In the genomic region with DNA sequence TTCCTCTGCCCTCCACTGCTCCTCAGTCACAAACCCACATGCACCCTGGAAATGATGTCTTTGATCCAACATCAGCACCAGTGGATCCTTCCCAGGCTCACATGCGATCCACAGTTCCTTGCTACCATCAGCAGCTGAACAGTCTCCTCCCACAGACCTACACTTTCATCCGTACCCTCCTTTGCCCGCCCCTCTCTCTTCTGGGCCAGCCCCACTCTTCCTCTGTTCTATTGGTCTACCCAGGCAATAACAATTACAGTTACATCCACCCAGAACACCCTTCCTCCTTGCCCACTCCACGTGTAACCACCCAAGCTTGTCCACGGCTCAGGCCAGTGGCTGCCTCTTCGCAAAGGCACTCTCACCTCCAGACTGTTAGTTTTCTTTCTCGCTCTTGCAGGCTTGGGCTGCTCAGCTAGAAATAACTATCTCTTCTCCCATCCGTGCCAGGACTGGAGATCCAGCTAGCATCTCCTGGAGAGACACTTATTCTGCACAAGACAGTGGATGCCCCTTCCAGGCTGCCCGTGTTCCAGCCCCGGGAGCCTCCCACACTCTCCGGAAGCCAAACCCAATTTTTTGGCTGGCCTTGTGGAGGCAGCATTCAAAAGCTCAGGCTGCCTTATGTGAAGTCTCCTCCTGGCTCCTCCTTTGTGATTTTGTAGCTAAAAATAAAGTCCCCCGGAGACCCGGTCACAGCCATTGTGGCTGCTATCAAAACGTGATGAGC, we compare ENCODE assay signal across 10 mouse cellular contexts.
DNase-seq lines count a peak whose midpoint lies in the region; TF ChIP-seq lines count a peak whose summit lies in the region.
"Had no signal": no experiment of that assay in that cellular context is flagged by ENCODE, and none has a peak within 500 bp of the region (broad histone marks: within the 10 kb centered on the region; RNA-seq: fewer than 3 reads in every experiment).

No protein-coding gene starts in this region.

- H3K9me3 ChIP-seq in heart, embryonic 10.5 days, result no peaks in the 10 kb centered on the region
- no peaks in the 10 kb centered on the region for H3K9me3 ChIP-seq in midbrain, embryonic 10.5 days (replicated peaks)
- H3K9me3 ChIP-seq: limb, embryonic 12.5 days had no signal

- peak; percentile 16; the same call in 1 of the 2 replicates for TF ChIP-seq CTCF in heart, adult 2 months (IDR thresholded peaks at IDR 0.05)
- no peak for TF ChIP-seq CTCF in brain, embryonic 14.5 days (IDR thresholded peaks at IDR 0.05; ENCODE audit: borderline replicate concordance, extremely low read depth, insufficient read depth, insufficient read length)

- TF ChIP-seq POLR2A in heart, adult 2 months (IDR thresholded peaks at IDR 0.05; ENCODE audit: insufficient read depth, low read depth, low read length), result no peak; the same call in 1 of the 2 replicates
- TF ChIP-seq POLR2A in brain, embryonic 14.5 days (IDR thresholded peaks at IDR 0.05; ENCODE audit: borderline replicate concordance, extremely low read depth, insufficient read depth, insufficient read length, poor library complexity, severe bottlenecking), result no peak

- no peaks in the 10 kb centered on the region for H3K27me3 ChIP-seq in heart, adult 2 months (ENCODE audit: control insufficient read depth, insufficient read depth, low read length)
- H3K27me3 ChIP-seq in heart, embryonic 10.5 days (ENCODE audit: insufficient read depth, poor library complexity, severe bottlenecking), result 0 out of 2 replicates have a peak, but pooled peaks cover 8% of the 10 kb centered on the region
- no peaks in the 10 kb centered on the region for H3K27me3 ChIP-seq in midbrain, embryonic 10.5 days (ENCODE audit: low read depth, poor library complexity, severe bottlenecking)

- WGBS in heart, adult 2 months, result 29% methylated on average over 14 of the region's 14 CpGs
- 66% methylated on average over 14 of the region's 14 CpGs for WGBS in heart, embryonic 10.5 days
- WGBS in midbrain, embryonic 10.5 days, result 80% methylated on average over 14 of the region's 14 CpGs

- DNase-seq in heart, adult 2 months, result peak; percentile 69 to 73
- DNase-seq in heart, embryonic 10.5 days (ENCODE audit: low spot score), result no peak
- DNase-seq in brain, embryonic 14.5 days (ENCODE audit: low read depth), result peak; percentile 63
- DNase-seq in frontal cortex, postnatal 36 days (ENCODE audit: low spot score in 2 of 2), result peak; percentile 37 to 51
- no peak for DNase-seq in midbrain, embryonic 10.5 days (ENCODE audit: low spot score)
- DNase-seq in retina, embryonic 14.5 days (ENCODE audit: low spot score), result no peak
- DNase-seq in layer of hippocampus, postnatal 14 days (ENCODE audit: low spot score in 2 of 2), result no peak
- DNase-seq in lung, postnatal 14 days, result no peak
- DNase-seq: thymus, postnatal 14 days had no signal

- peak overlapping the region; percentile 39 for H3K4me3 ChIP-seq in heart, adult 2 months
- H3K4me3 ChIP-seq in heart, embryonic 10.5 days, result no peak overlapping the region
- H3K4me3 ChIP-seq in midbrain, embryonic 10.5 days, result no peak overlapping the region
- H3K4me3 ChIP-seq: limb, embryonic 12.5 days had no signal

- intact Hi-C loops in heart, adult 2 months (cut with DNase I), result no loop called here

- H3K27ac ChIP-seq in heart, adult 2 months, result peak overlapping the region; percentile 85
- no peak overlapping the region for H3K27ac ChIP-seq in heart, embryonic 10.5 days
- peak overlapping the region; percentile 75 for H3K27ac ChIP-seq in midbrain, embryonic 10.5 days (replicated peaks)
- H3K27ac ChIP-seq: limb, embryonic 12.5 days had no signal

- peaks cover 10% of the 10 kb centered on the region for H3K4me1 ChIP-seq in heart, adult 2 months (ENCODE audit: control insufficient read depth, insufficient read depth, low read length)
- 0 out of 2 replicates have a peak, but pooled peaks cover 6% of the 10 kb centered on the region for H3K4me1 ChIP-seq in heart, embryonic 10.5 days
- peaks cover 25% of the 10 kb centered on the region for H3K4me1 ChIP-seq in midbrain, embryonic 10.5 days
- H3K4me1 ChIP-seq: limb, embryonic 12.5 days had no signal

- H3K79me2 ChIP-seq in heart, adult 2 months (replicated peaks; ENCODE audit: control insufficient read depth, insufficient read depth, low read length), result no peaks in the 10 kb centered on the region

- H3K9ac ChIP-seq in heart, adult 2 months (ENCODE audit: low read depth, low read length), result peak overlapping the region; percentile 3
- H3K9ac ChIP-seq: limb, embryonic 12.5 days had no signal

- no peaks in the 10 kb centered on the region for H3K36me3 ChIP-seq in heart, adult 2 months (ENCODE audit: control insufficient read depth, insufficient read depth, low read length)
- H3K36me3 ChIP-seq in heart, embryonic 10.5 days, result no peaks in the 10 kb centered on the region
- no peaks in the 10 kb centered on the region for H3K36me3 ChIP-seq in midbrain, embryonic 10.5 days
- H3K36me3 ChIP-seq: limb, embryonic 12.5 days had no signal

- TF ChIP-seq EP300 in heart, adult 2 months (IDR thresholded peaks at IDR 0.05; ENCODE audit: insufficient read depth, low read depth, low read length), result peak; percentile 62; the same call in 1 of the 2 replicates

Comparison
In these comparisons a context has a peak if more than half of its experiments do, and no peak if none do; other contexts are left out.
1. DNase-seq: peak in heart, adult 2 months (2 of 2), brain, embryonic 14.5 days (single experiment) and frontal cortex, postnatal 36 days (2 of 2); none in heart, embryonic 10.5 days (single experiment), midbrain, embryonic 10.5 days (single experiment), retina, embryonic 14.5 days (single experiment), layer of hippocampus, postnatal 14 days (0 of 2) and lung, postnatal 14 days (single experiment).